Mouse (Mus musculus) hindbrain, embryonic 11.5 days (tissue): Measurements from ENCODE around the gene Hnmt. TPM values are rescaled to one million over a fixed set of nuclear protein-coding genes. Genes with fewer than 3 reads are reported as not detected.
"Not testable (repeated sequence)": the region's sequence is repeated elsewhere in the genome, so short reads cannot be mapped to it uniquely, and the experiment has no call there.

Experiments
- ATAC-seq: fragments of 200-750 bp; cut with Nextera tagmentation; 2 replicates; pipeline ENCODE4 v1.8.0; 2017; ENCODE audit warnings: mild to moderate bottlenecking, moderate TSS enrichment, moderate library complexity; ENCODE audit not compliant: low FRiP score
- DNase-seq: peaks from one replicate; pipeline ENCODE4 v3.0.0-alpha.2; 2015; ENCODE audit warnings: low spot score
- H3K27ac ChIP-seq: fragments of 300-500 bp; sonication (generic); 2 replicates; pipeline ENCODE4 v1.5.1; 2014; ENCODE audit warnings: mild to moderate bottlenecking, low read depth, low read length
- H3K27me3 ChIP-seq: fragments of 300-500 bp; sonication (generic); 2 replicates; pipeline ENCODE4 v1.6.1; 2014; ENCODE audit warnings: mild to moderate bottlenecking, low read length, moderate library complexity, mixed read lengths; ENCODE audit not compliant: control insufficient read depth, insufficient read depth
- H3K36me3 ChIP-seq: fragments of 300-500 bp; sonication (generic); 2 replicates; pipeline ENCODE4 v1.6.1; 2014; ENCODE audit warnings: mild to moderate bottlenecking, low read length, moderate library complexity, mixed read lengths; ENCODE audit not compliant: control insufficient read depth, insufficient read depth
- H3K4me1 ChIP-seq: fragments of 300-500 bp; sonication (generic); replicated peaks from 2 replicates; pipeline ENCODE4 v1.6.1; 2014; ENCODE audit warnings: low read length, mixed read lengths; ENCODE audit not compliant: control insufficient read depth, insufficient read depth
- H3K4me2 ChIP-seq: fragments of 300-500 bp; sonication (generic); replicated peaks from 2 replicates; pipeline ENCODE4 v1.6.1; 2014; ENCODE audit warnings: mild to moderate bottlenecking, low read depth, low read length
- H3K4me3 ChIP-seq: fragments of 300-500 bp; sonication (generic); 2 replicates; pipeline ENCODE4 v1.5.1; 2014; ENCODE audit warnings: low read depth, low read length
- H3K9ac ChIP-seq: fragments of 300-500 bp; sonication (generic); 2 replicates; pipeline ENCODE4 v1.6.1; 2014; ENCODE audit warnings: low read depth, low read length
- H3K9me3 ChIP-seq: fragments of 300-500 bp; sonication (generic); 2 replicates; pipeline ENCODE4 v1.6.1; 2016; ENCODE audit warnings: low read length; ENCODE audit not compliant: control insufficient read depth
- WGBS: fragments of 180-500 bp; shearing (Covaris S2); extraction: QIAGEN DNeasy Blood & Tissue Kit; methylation state at CpG from one replicate; pipeline ENCODE4 v1.1.7; 2014; 5-methylcytosine and 5-hydroxymethylcytosine counted together
- polyA plus RNA-seq: library from polyadenylated mRNA; unstranded; fragments of >200 nt; fragmentation: Nextera tagmentation; extraction: Ambion mirVana; gene quantifications from 2 replicates; pipeline ENCODE4 v1.2.1, GENCODE M21; 2014

Hnmt gene
- polyA plus RNA-seq, 1 experiment from 2014 or later, result 1.6 TPM

GRCm38 (mm10) chr2:23982860-23983259 lies 66.3 kb downstream of the Hnmt start:
- no peak overlapping the region for H3K4me3 ChIP-seq

GRCm38 (mm10) chr2:23960659-23961274 lies 88.4 kb downstream of the Hnmt start:
- H3K9me3 ChIP-seq, H3K4me2 ChIP-seq, H3K9ac ChIP-seq, H3K36me3 ChIP-seq, H3K4me3 ChIP-seq, H3K27ac ChIP-seq, H3K27me3 ChIP-seq, DNase-seq, ATAC-seq, H3K4me1 ChIP-seq: not testable (repeated sequence)
- 96% methylated on average over 15 of the region's 15 CpGs for whole genome bisulfite sequencing

More at GRCm38 (mm10) chr2:23982860-23983259, 66.3 kb downstream of the Hnmt start:
- Histone ChIP-seq H3K36me3 (no peaks in the 10 kb centered on the region), H3K4me2 (no peak overlapping the region), H3K27ac (no peak overlapping the region), H3K9ac (no peak overlapping the region), H3K4me1 (no peaks in the 10 kb centered on the region), H3K27me3 (no peaks in the 10 kb centered on the region), H3K9me3 (no peaks in the 10 kb centered on the region)
- WGBS, result 67% methylated on average over 1 of the region's 1 CpGs
- ATAC-seq, result no peak
- no peak for DNase-seq

Other genes with a start within 250 kb of the Hnmt start
- not detected in 2 replicates for gene Tbpl2, start 47.2 kb upstream of the Hnmt start, polyA plus RNA-seq
- gene Il1f8, start 103.8 kb upstream of the Hnmt start, polyA plus RNA-seq, result not detected in 2 replicates
- not detected in 2 replicates for gene Il1f9, start 137.1 kb upstream of the Hnmt start, polyA plus RNA-seq
- gene Il1f6, start 166.0 kb upstream of the Hnmt start, polyA plus RNA-seq, result not detected in 2 replicates
- gene Il1f5, start 227.6 kb upstream of the Hnmt start, polyA plus RNA-seq, result not detected in 2 replicates
- not detected in 2 replicates for gene Il1f10, start 241.8 kb upstream of the Hnmt start, polyA plus RNA-seq